Mouse (Mus musculus): ENCODE measurements at regions not wholly inside any gene's neighbourhood (a gene's known extent, or its start where the extent isn't known, plus 50 kb on each side); places are given as distances from the start of the nearest gene placed in this dataset.

DNA sequence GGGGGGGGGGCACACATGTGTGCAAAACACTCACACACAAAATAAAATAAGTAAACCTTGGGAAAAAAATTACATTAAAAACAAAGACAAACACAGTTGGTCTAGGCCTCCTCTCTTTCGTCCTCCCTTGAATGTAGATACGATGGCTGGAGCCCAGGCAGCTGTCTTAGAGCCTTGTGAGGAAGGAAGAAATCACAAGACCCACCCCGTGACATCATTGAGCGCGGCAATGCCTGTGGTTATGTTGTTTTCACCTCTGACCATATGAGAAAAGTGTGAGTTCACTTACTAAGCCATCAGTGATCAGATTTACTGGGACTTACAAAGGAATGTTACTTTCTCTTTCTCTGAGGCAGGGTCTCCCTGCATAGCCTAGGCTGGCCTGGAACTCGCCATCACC is 64.8 kb upstream of the Slc6a6 start:
- DNase-seq (ENCODE audit: inconsistent ontology term): peak; percentile 29

DNA sequence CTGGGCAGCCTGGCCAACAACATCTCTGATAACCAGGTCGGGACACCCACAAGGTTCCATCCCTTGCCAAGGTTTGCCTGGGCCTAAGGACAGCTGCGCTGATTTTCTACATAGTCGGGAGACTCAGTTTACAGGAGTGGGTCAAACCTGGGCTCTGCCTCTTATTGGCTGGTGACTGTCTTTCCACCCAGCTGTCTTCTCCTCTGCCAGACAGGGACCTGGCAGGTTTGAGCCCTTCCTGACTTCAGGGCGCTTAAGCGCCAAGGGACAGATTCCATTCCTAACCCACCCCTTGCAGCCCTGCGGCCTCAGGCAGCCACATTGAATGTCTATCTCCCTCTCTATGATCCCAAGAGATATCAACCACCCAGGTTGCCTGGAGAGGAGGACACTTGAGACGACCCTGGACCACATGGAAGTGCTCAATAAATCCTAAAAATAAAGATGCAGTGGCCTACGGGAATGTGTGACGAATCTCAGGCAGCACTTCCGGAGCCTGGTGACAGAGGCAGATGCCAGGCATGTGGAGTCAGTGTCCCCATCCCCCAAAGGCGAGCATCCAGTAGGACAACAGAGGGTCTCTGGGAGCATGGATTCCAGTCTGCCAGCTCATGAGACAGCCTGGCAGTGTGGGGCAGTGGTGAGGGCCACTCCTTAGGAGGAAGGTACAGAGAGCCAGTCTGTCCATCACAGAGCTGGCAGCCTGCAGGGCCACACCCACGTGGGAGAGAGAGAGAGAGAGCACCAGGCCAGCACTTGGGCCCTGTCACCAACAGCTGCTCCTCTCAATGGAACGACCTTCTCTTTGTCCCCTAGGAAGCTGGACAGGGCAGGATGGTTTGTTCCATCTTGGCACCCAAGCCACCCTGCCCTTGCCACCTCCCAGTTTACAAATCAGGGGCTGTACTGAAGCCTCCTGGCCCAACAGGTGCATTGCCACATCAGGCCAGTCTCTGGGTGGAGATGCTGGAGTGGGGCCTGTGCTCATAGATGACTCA is 63.8 kb upstream of the Slc6a6 start:
- peak; percentile 78 for DNase-seq (ENCODE audit: inconsistent ontology term)

DNA sequence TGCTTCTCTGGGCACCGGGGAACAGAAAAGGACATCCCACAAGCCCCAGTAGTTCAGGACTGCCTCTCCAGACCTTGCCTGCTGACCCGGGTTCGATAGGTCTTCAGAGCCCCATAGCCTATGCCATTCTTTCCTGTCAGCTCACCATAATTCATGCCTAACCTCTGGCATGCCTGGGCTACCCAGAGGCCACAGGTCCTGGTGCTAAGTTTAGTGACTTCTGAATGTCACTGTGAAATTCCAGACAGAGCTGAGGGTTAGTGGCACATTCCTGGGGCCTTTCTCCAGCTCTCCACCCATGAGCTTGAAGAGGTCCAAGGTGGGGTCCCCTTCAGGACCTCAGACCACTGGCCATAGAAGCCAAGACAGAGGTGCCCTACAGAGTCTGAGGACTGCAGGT is 62.4 kb upstream of the Slc6a6 start:
- DNase-seq (ENCODE audit: inconsistent ontology term): no peak

DNA sequence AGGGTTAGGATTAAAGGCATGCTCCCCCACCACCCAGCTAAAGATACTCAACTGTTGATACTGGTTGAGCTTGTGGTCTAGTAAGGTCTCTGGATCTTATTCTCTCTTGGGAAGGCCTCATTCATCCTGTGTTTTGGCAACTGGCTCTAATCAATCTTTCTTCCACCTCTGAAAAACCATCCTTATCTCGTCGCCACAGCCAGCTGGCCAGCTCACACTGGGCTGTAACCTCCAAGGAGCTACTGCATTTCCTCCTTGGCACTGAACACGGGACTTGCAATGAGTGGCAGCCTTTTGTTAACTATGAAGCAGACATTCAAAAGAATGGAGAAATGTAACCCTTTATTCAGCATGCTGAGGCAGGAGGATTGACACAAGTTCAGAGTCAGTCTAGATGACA is 61.4 kb upstream of the Slc6a6 start:
- DNase-seq (ENCODE audit: inconsistent ontology term): no peak

DNA sequence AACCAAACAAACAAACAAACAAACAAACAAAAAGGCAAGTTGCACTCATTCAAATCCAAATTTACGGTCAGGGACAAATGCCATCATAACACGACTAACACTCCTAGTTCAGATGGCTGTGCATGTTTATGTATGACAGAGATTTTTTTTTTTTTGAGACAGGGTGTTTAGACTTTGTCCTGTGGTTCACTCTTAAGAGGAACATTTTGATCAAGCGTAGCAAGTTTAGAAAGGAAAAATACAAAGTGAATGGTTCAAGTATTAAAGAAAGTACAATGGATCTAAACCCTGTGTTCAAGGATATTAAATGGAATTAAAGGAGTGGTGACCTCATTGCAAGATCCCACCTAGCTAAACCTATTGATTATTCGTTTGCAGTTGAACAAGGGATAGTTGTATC is 60.2 kb upstream of the Slc6a6 start:
- no peak for DNase-seq (ENCODE audit: inconsistent ontology term)

DNA sequence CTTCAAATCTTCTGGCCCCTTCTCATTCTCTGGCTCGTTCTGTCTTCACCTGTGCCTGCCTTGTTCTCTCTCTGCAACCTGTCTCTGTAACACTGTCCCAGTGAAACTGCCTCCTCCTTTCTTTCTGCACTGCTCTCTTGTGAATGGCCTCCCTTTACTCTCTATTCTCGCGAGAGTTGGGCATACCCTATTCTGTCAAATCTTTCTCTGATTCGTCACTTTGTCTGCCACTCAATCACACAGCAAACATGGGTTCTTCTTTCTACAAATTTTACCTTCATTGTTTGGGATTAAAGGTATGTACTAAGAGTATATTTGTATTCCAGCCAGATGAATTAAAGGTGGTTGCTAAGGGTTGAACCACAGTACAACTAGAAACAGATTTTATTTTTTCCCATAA is 54.6 kb upstream of the Slc6a6 start:
- no peak for DNase-seq (ENCODE audit: inconsistent ontology term)

DNA sequence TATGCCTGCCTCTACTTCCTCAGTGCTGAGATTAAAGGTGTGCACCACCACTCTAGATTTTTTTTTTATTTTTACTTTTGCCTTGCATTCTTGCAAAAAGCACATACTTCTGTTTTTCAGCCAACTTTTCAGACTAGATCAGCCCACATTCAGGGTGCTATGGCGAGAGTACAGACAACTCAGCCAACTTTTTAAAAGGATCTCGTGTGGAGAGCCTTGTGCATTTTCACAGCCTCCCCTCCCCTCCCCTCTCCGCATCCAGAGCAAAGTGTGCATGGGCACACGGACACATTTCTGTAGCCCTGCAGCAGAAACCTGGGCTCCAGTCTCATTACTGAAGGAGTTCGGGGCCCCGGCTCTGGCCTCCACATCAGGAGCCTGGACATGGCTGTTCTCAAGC is 52.6 kb upstream of the Slc6a6 start:
- no peak for DNase-seq (ENCODE audit: inconsistent ontology term)
